Mouse (Mus musculus) gastrocnemius, postnatal 4 days (tissue): ENCODE results near the gene Olfr64. TPM values are rescaled to one million over a fixed set of nuclear protein-coding genes. Genes with fewer than 3 reads are reported as not detected.

Experiments used
- DNase-seq, 2 experiments: peaks; one replicate each; pipeline ENCODE4 v3.0.0; 2021 to 2022; ENCODE audit warnings: low spot score in 2 of 2, mixed read lengths in 2 of 2
- long read RNA-seq, 2 experiments: library from polyadenylated mRNA; stranded (forward); transcript quantifications; one replicate each; pipeline ENCODE4 v2.0.0; 2021
- total RNA-seq, 2 experiments: library from RNA; stranded (reverse); gene quantifications; 2 replicates each; pipeline ENCODE4 v1.2.3; 2021

Gene Olfr64
- total RNA-seq: not detected
- long read RNA-seq, experiment 1: 0 reads
- long read RNA-seq, experiment 2: 0 reads

- no peak for DNase-seq
These were observed at the start of gene Olfr64 for GRCm38 (mm10) chr7:103894385-103894784. Gene Olfr64 (minus strand): TSS chr7:103894485.

GRCm38 (mm10) chr7:103942730-103943129 is 48.4 kb upstream of the Olfr64 start:
- DNase-seq: peak in 1 of 2 experiments; percentile 30

- DNase-seq: no peak
These were observed 40.0 kb upstream of the Olfr64 start, which contains the start of gene Olfr632 for GRCm38 (mm10) chr7:103934264-103934663. Gene Olfr632 (plus strand): TSS chr7:103934347.

- no peak for DNase-seq
These were observed 34.2 kb upstream of the Olfr64 start, which contains the start of gene Olfr631 for GRCm38 (mm10) chr7:103928525-103928924. Gene Olfr631 (plus strand): TSS chr7:103928825.

- no peak for DNase-seq
These were observed 21.1 kb upstream of the Olfr64 start for GRCm38 (mm10) chr7:103915338-103915737.

DNA sequence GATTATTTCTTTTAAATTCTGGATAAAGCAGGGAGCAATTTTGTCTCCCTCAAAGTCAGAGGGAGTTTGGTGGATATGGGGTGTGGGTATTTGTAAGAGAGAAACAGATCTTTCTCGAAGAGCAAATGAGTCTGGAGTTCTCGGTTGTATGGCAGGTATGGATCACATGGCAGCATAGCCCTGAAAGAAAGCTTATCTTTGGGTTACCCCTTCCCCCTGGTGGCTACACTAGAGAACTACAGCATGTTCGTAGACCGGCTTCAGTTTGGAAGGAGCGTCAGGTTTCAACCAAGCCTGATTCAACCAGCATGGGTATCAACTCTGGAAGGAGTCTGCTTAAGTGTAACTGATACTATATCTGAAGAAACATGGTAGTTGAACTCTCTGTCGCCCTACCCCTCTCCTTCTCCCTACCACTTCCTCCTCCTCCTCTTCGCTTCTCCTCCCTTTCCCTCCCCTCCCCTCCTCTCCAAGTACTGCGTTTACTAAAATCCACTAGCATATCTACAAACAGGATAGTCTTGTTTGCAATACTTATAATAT is 18.8 kb upstream of the Olfr64 start:
- DNase-seq: no peak

DNA sequence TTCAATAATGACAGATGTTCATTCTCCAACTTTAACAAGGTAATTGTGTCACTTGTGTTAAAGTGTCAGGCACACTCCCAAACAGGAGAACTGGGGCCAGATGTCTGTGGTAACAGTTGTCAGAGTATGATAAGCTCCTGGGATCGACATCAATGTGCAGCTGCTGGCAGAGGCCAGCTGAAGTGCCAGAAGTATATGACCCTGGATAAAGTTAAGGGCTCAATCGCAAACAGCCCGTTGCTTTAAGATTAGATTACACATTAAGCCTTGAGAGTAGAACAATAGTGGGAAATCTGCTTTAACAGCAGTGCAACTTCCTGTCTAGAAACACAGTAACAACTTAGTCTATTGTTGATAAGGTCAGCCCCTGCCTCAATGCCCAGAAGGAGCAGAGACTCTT is 15.8 kb upstream of the Olfr64 start:
- no peak for DNase-seq

GRCm38 (mm10) chr7:103903187-103903586 is 8.9 kb upstream of the Olfr64 start, which contains the start of gene Olfr65:
Gene Olfr65 (plus strand): TSS chr7:103903487.
- no peak for DNase-seq

DNA sequence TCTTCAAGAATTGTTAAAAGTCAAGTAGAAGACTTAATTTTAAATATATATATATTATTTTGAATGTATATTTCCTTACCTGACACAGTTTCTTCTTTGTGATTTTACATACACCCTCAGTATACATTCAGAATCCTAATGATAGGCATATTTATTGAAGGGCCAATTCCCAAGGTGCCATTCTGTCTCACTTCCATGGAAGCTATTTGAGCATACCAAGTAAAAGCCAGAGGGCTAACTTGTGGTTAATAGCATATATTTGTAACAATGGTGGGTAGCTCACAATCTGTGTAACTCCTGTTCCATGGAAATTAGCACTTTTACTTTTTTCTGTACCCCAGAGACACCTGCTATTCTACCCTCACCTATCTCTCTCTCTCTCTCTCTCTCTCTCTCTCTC is 8.1 kb downstream of the Olfr64 start, which contains the start of gene Olfr66:
TSS of gene Olfr66 (minus strand) at position 101 of the 400 bp plus-strand sequence.
- no peak for DNase-seq

GRCm38 (mm10) chr7:103877093-103877492 is 17.2 kb downstream of the Olfr64 start:
- DNase-seq: no peak

GRCm38 (mm10) chr7:103874451-103874850 is 19.8 kb downstream of the Olfr64 start:
- no peak for DNase-seq

- DNase-seq: no peak
These were observed 21.2 kb downstream of the Olfr64 start for GRCm38 (mm10) chr7:103873064-103873463.

GRCm38 (mm10) chr7:103870667-103871066 is 23.6 kb downstream of the Olfr64 start:
- DNase-seq: no peak

GRCm38 (mm10) chr7:103865716-103866115 is 28.6 kb downstream of the Olfr64 start:
- DNase-seq: no peak

- DNase-seq: no peak
These were observed 32.8 kb downstream of the Olfr64 start for GRCm38 (mm10) chr7:103861531-103861930.

GRCm38 (mm10) chr7:103860855-103861254 is 33.4 kb downstream of the Olfr64 start:
- DNase-seq: peak in 1 of 2 experiments; percentile 17

GRCm38 (mm10) chr7:103859076-103859475 is 35.2 kb downstream of the Olfr64 start:
- DNase-seq: no peak

DNA sequence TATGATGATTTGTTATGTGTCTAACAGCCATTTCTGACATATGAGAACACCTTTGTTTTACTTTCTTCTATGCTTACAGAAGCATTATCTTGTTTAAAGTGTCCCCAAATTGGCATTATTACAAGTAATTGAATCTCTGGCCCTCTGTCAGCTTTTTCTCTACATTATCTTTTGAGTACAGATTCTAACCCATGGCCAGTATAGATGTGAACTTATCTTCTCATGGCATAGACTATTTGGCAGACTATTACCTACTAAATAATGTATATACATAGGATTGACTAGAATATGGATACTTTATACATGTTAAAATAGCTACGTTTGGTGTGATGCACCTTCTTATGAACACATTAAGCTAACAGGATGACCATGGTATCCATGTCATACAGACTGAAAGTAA is 39.6 kb downstream of the Olfr64 start:
- no peak for DNase-seq

- DNase-seq: no peak
These were observed 41.2 kb downstream of the Olfr64 start, which contains the start of gene Hbb-y for GRCm38 (mm10) chr7:103853090-103853489. Gene Hbb-y (minus strand): TSS chr7:103853216.

- DNase-seq: no peak
These were observed 49.6 kb downstream of the Olfr64 start for GRCm38 (mm10) chr7:103844525-103845325.

- no peak for DNase-seq
These were observed 51.3 kb downstream of the Olfr64 start, which contains the start of gene Hbb-bh1 for GRCm38 (mm10) chr7:103843034-103843433. Gene Hbb-bh1 (minus strand): TSS chr7:103843164.

DNA sequence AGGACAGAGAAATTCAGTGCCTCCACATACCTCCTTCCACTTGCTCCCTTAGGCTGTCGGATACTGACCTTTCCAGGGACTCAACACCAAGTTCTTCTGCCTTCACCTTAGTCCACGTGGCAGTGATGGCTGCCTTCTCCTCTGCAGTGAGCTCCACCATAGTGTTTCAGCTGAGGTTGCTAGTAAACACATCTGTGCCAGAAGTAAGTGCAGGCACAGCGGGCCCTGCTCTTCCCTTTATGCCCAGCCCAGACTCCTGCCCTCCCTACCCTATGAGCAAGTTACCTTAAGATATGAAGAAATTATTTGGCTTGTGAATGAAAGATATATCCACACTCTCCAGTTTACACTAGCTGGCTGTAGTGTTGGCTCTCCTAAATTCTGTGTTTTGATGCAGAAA is 54.0 kb downstream of the Olfr64 start, which contains the start of gene Hbb-bh2:
TSS of gene Hbb-bh2 (minus strand) at position 253 of the 400 bp plus-strand sequence.
- no peak for DNase-seq
